Mouse (Mus musculus) C2C12 (cell line): ENCODE data around the gene Tsfm. TPM values are rescaled to one million over a fixed set of nuclear protein-coding genes. Genes with fewer than 3 reads are reported as not detected.

ENCODE experiments used
- H3K27me3 ChIP-seq: one replicate; pipeline ENCODE4 v1.6.1; 2011; ENCODE audit not compliant: control insufficient read depth, insufficient read depth, insufficient read length
- H3K36me3 ChIP-seq: one replicate; pipeline ENCODE4 v1.6.1; 2011; ENCODE audit not compliant: control insufficient read depth, insufficient read depth
- H3K4me3 ChIP-seq: one replicate; pipeline ENCODE4 v1.5.1; 2011; ENCODE audit warnings: mild to moderate bottlenecking, control low read depth; ENCODE audit not compliant: poor library complexity, insufficient read depth, severe bottlenecking
- H3K79me2 ChIP-seq: one replicate; pipeline ENCODE4 v1.6.1; 2011; ENCODE audit not compliant: control insufficient read depth, insufficient read depth
- H3K79me3 ChIP-seq: one replicate; pipeline ENCODE4 v1.6.1; 2011; ENCODE audit warnings: low read depth, control low read depth
- H3ac ChIP-seq: one replicate; pipeline ENCODE3; 2011; ENCODE audit warnings: low read depth; ENCODE audit not compliant: control insufficient read depth, insufficient read length
- CEBPB ChIP-seq: IDR thresholded peaks from one replicate; pipeline ENCODE4 v1.6.1; 2011; ENCODE audit warnings: low read depth, mild to moderate bottlenecking, control low read depth, moderate library complexity
- CTCF ChIP-seq: IDR thresholded peaks from one replicate; pipeline ENCODE4 v1.5.1; 2011; ENCODE audit not compliant: control insufficient read depth, insufficient read depth, insufficient read length
- FOSL1 ChIP-seq: IDR thresholded peaks from one replicate; pipeline ENCODE4 v1.8.0; 2011; ENCODE audit warnings: mild to moderate bottlenecking, low read length; ENCODE audit not compliant: poor library complexity, insufficient read depth, severe bottlenecking
- MAX ChIP-seq: IDR thresholded peaks from one replicate; pipeline ENCODE4 v1.6.1; 2011; ENCODE audit warnings: mild to moderate bottlenecking, control low read depth
- MYOD1 ChIP-seq: IDR thresholded peaks from one replicate; pipeline ENCODE4 v1.6.1; 2011; ENCODE audit warnings: low read depth; ENCODE audit not compliant: control insufficient read depth, insufficient read length
- MYOG ChIP-seq: IDR thresholded peaks from one replicate; pipeline ENCODE4 v1.6.1; 2011; ENCODE audit not compliant: control insufficient read depth, insufficient read length; ENCODE audit errors: extremely low read depth
- USF1 ChIP-seq: IDR thresholded peaks from one replicate; pipeline ENCODE4 v1.6.1; 2011; ENCODE audit warnings: low read depth, mild to moderate bottlenecking, control low read depth, moderate library complexity
- polyA plus RNA-seq: library from polyadenylated mRNA; unstranded; fragments of >200 nt; fragmentation: generic; extraction: Trizol; gene quantifications from one replicate; pipeline ENCODE4 v1.2.1, GENCODE M21; 2012; ENCODE audit warnings: missing spikeins

Gene Tsfm
- polyA plus RNA-seq, 1 experiment: 66.0 TPM

- H3K36me3 ChIP-seq: peaks cover under 1% of the 10 kb centered on the region
- TF ChIP-seq MAX (no peak), MYOD1 (no peak)
- no peaks in the 10 kb centered on the region for H3K27me3 ChIP-seq
- H3ac ChIP-seq: no peak overlapping the region
- H3K4me3 ChIP-seq: no peak overlapping the region
- H3K79me2 ChIP-seq: no peaks in the 10 kb centered on the region
- no peaks in the 10 kb centered on the region for H3K79me3 ChIP-seq
These were observed 26.8 kb downstream of the Tsfm start for GRCm38 (mm10) chr10:127003806-127004205.

DNA sequence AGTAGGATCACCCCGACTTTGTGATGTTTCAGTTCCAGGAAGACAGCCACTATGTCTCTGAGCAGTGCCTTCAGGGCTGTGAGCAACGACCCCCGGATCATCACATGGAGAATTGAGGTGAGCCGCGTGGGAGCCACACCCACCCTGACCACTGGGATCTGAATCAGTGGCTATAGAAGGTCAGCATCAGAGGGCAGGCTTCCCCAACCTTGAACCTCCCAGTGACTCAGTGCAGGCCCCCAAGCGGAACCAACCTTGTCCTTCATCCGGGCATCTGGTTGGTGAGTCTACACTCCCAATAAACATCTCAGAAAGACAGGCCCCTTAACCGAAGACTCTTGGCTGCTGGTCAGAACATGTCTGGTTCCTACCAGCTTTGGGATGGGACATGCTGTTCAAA lies 27.3 kb downstream of the Tsfm start:
- Histone ChIP-seq H3K4me3 (no peak overlapping the region), H3K36me3 (peaks cover 5% of the 10 kb centered on the region), H3K27me3 (no peaks in the 10 kb centered on the region), H3K79me2 (no peaks in the 10 kb centered on the region), H3ac (no peak overlapping the region), H3K79me3 (no peaks in the 10 kb centered on the region)
- TF ChIP-seq MYOD1 (no peak), USF1 (no peak), CTCF (no peak), FOSL1 (no peak), MYOG (no peak), CEBPB (no peak), MAX (no peak)

GRCm38 (mm10) chr10:127002765-127003164 lies 27.9 kb downstream of the Tsfm start:
- no peaks in the 10 kb centered on the region for H3K79me2 ChIP-seq
- H3K79me3 ChIP-seq: no peaks in the 10 kb centered on the region
- peaks cover 11% of the 10 kb centered on the region for H3K36me3 ChIP-seq
- no peak overlapping the region for H3ac ChIP-seq
- H3K27me3 ChIP-seq: no peaks in the 10 kb centered on the region
- no peak overlapping the region for H3K4me3 ChIP-seq
- TF ChIP-seq MAX (no peak), CEBPB (no peak)

DNA sequence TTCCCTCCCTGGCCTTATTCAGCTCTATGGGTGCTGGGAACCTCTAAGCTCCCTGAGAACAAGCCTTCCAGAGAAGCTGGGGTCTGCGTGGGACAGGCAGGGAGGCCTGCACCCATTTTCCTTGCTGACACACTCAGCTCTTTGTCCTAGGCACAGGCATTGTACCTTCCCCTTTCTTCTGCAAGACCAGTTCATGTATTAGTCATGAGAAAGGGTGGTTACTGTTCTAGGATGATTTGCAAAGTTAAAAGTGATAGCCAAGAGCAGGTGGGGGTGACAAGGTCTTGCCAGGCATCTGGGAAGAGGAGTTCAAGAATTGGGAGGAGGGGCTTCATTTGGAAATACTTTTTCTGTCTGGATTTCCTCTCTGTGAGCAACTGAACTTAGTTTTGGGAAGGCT lies 28.6 kb downstream of the Tsfm start:
- TF ChIP-seq USF1: no peak
- TF ChIP-seq MYOD1: peak; percentile 53
- Histone ChIP-seq H3K4me3 (no peak overlapping the region), H3ac (no peak overlapping the region), H3K27me3 (no peaks in the 10 kb centered on the region), H3K36me3 (peaks cover 17% of the 10 kb centered on the region), H3K79me2 (no peaks in the 10 kb centered on the region), H3K79me3 (no peaks in the 10 kb centered on the region)

DNA sequence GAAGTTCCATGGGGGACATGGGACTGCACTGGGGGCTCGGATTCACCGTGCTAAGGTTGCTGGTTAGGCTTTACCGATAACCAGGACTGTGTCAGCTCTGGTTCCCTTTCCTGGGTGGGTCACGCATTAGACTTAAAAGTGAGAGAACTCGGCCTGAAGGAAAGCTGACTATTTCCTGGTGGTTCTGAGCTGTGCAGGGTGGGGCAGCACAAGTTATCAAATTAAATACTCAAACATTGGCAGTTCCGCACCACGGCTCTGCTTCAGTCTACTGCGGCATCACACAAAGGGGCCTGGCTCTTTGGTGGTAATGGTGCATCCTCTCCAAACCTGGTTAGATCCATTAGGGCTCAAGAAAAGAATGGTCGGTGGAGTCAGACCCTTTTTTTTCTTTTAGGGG lies 29.3 kb downstream of the Tsfm start:
- Histone ChIP-seq H3ac (no peak overlapping the region), H3K79me3 (no peaks in the 10 kb centered on the region), H3K79me2 (no peaks in the 10 kb centered on the region), H3K4me3 (no peak overlapping the region), H3K27me3 (no peaks in the 10 kb centered on the region), H3K36me3 (peaks cover 17% of the 10 kb centered on the region)
- no peak for TF ChIP-seq FOSL1
- no peak for TF ChIP-seq MYOD1
- no peak for TF ChIP-seq USF1
- no peak for TF ChIP-seq MAX
- TF ChIP-seq CTCF: no peak
- TF ChIP-seq MYOG: no peak
- no peak for TF ChIP-seq CEBPB

GRCm38 (mm10) chr10:127000529-127000928 lies 30.1 kb downstream of the Tsfm start, which contains the start of gene Avil:
TSS of gene Avil (plus strand) at chr10:127000709.
- H3ac ChIP-seq: no peak within 1 kb of the TSS
- no peaks in the 10 kb centered on the region for H3K27me3 ChIP-seq
- H3K36me3 ChIP-seq: peaks cover 19% of the 10 kb centered on the region
- no peaks in the 10 kb centered on the region for H3K79me3 ChIP-seq
- no peak for TF ChIP-seq FOSL1
- TF ChIP-seq MYOD1: no peak
- TF ChIP-seq MYOG: no peak
- no peak for TF ChIP-seq CTCF
- TF ChIP-seq MAX: no peak
- TF ChIP-seq USF1: no peak
- TF ChIP-seq CEBPB: no peak
- H3K79me2 ChIP-seq: no peaks in the 10 kb centered on the region
- no peak within 1 kb of the TSS for H3K4me3 ChIP-seq

GRCm38 (mm10) chr10:126997340-126998113 lies 33.1 kb downstream of the Tsfm start:
- H3K4me3 ChIP-seq: no peak overlapping the region
- H3K79me3 ChIP-seq: no peaks in the 10 kb centered on the region
- TF ChIP-seq CEBPB: no peak
- no peaks in the 10 kb centered on the region for H3K27me3 ChIP-seq
- no peak overlapping the region for H3ac ChIP-seq
- peaks cover 48% of the 10 kb centered on the region for H3K36me3 ChIP-seq
- no peaks in the 10 kb centered on the region for H3K79me2 ChIP-seq
